Mouse (Mus musculus): ENCODE measurements at regions not wholly inside any gene's neighbourhood (a gene's known extent, or its start where the extent isn't known, plus 50 kb on each side); places are given as distances from the start of the nearest gene placed in this dataset.

GRCm38 (mm10) chr10:111694227-111695200 is 188.4 kb downstream of the Phlda1 start:
- no peak for DNase-seq (ENCODE audit: low read depth in 1 of 2, low spot score in 2 of 2)

GRCm38 (mm10) chr10:111695918-111696760 is 190.1 kb downstream of the Phlda1 start:
- no peak for DNase-seq (ENCODE audit: low read depth in 1 of 2, low spot score in 2 of 2)

- no peak for DNase-seq (ENCODE audit: low read depth in 1 of 2, low spot score in 2 of 2)
Measured at GRCm38 (mm10) chr10:111696987-111697386, 190.9 kb downstream of the Phlda1 start.

- no peak for DNase-seq (ENCODE audit: low read depth in 1 of 2, low spot score in 2 of 2)
Measured at GRCm38 (mm10) chr10:111699557-111700508, 193.7 kb downstream of the Phlda1 start.

GRCm38 (mm10) chr10:111700570-111700969 is 194.5 kb downstream of the Phlda1 start:
- no peak for DNase-seq (ENCODE audit: low read depth in 1 of 2, low spot score in 2 of 2)

GRCm38 (mm10) chr10:111701138-111701537 is 195.1 kb downstream of the Phlda1 start:
- DNase-seq (ENCODE audit: low read depth in 1 of 2, low spot score in 2 of 2) = no peak

GRCm38 (mm10) chr10:111702435-111702834 is 196.3 kb downstream of the Phlda1 start:
- no peak for DNase-seq (ENCODE audit: low read depth in 1 of 2, low spot score in 2 of 2)

- DNase-seq (ENCODE audit: low read depth in 1 of 2, low spot score in 2 of 2) = no peak
Measured at GRCm38 (mm10) chr10:111703447-111703846, 197.4 kb downstream of the Phlda1 start.

GRCm38 (mm10) chr10:111711519-111712113 is 205.5 kb downstream of the Phlda1 start:
- DNase-seq (ENCODE audit: low read depth in 1 of 2, low spot score in 2 of 2) = no peak

GRCm38 (mm10) chr10:111712991-111713390 is 206.9 kb downstream of the Phlda1 start:
- no peak for DNase-seq (ENCODE audit: low read depth in 1 of 2, low spot score in 2 of 2)

- DNase-seq (ENCODE audit: low read depth in 1 of 2, low spot score in 2 of 2) = no peak
Measured at GRCm38 (mm10) chr10:111713676-111714075, 207.6 kb downstream of the Phlda1 start.

GRCm38 (mm10) chr10:111715172-111715571 is 209.1 kb downstream of the Phlda1 start:
- DNase-seq (ENCODE audit: low read depth in 1 of 2, low spot score in 2 of 2) = no peak

- DNase-seq (ENCODE audit: low read depth in 1 of 2, low spot score in 2 of 2) = no peak
Measured at GRCm38 (mm10) chr10:111719632-111720031, 213.5 kb downstream of the Phlda1 start.

- DNase-seq (ENCODE audit: low read depth in 1 of 2, low spot score in 2 of 2) = peak in 1 of 2 experiments; percentile 23
Measured at GRCm38 (mm10) chr10:111721068-111721467, 215.0 kb downstream of the Phlda1 start.

GRCm38 (mm10) chr10:111723885-111724284 is 217.8 kb downstream of the Phlda1 start:
- no peak for DNase-seq (ENCODE audit: low read depth in 1 of 2, low spot score in 2 of 2)

- no peak for DNase-seq (ENCODE audit: low read depth in 1 of 2, low spot score in 2 of 2)
Measured at GRCm38 (mm10) chr10:111724574-111725414, 218.7 kb downstream of the Phlda1 start.

GRCm38 (mm10) chr10:111736026-111736425 is 229.9 kb downstream of the Phlda1 start:
- DNase-seq (ENCODE audit: low read depth in 1 of 2, low spot score in 2 of 2) = no peak

GRCm38 (mm10) chr10:111739471-111740138 is 232.9 kb upstream of the Krr1 start:
- DNase-seq (ENCODE audit: low read depth in 1 of 2, low spot score in 2 of 2) = no peak

Data from monocyte, adult 2 months (primary cell).